Mouse (Mus musculus) embryonic facial prominence, embryonic 13.5 days (tissue): ENCODE measurements around the gene Slc35f3. TPM values are rescaled to one million over a fixed set of nuclear protein-coding genes. Genes with fewer than 3 reads are reported as not detected.
"Not testable (repeated sequence)": the region's sequence is repeated elsewhere in the genome, so short reads cannot be mapped to it uniquely, and the experiment has no call there.

Experiments used
- ATAC-seq: fragments of 200-750 bp; cut with Nextera tagmentation; 2 replicates; pipeline ENCODE4 v1.8.0; 2017; ENCODE audit warnings: low read depth; ENCODE audit not compliant: insufficient number of reproducible peaks, insufficient read depth, low FRiP score, low TSS enrichment
- H3K27ac ChIP-seq: fragments of 300-500 bp; sonication (generic); 2 replicates; pipeline ENCODE4 v1.5.1; 2015; ENCODE audit warnings: moderate library complexity, mild to moderate bottlenecking, inconsistent platforms
- H3K27me3 ChIP-seq: fragments of 300-500 bp; sonication (generic); 2 replicates; pipeline ENCODE4 v1.6.1; 2015; ENCODE audit warnings: mild to moderate bottlenecking, inconsistent platforms
- H3K36me3 ChIP-seq: fragments of 300-500 bp; sonication (generic); 2 replicates; pipeline ENCODE4 v1.6.1; 2015; ENCODE audit warnings: mild to moderate bottlenecking, inconsistent platforms
- H3K4me1 ChIP-seq: fragments of 300-500 bp; sonication (generic); 2 replicates; pipeline ENCODE4 v1.6.1; 2015; ENCODE audit warnings: inconsistent platforms
- H3K4me2 ChIP-seq: fragments of 300-500 bp; sonication (generic); 2 replicates; pipeline ENCODE4 v1.6.1; 2015; ENCODE audit warnings: moderate library complexity, mild to moderate bottlenecking, inconsistent platforms
- H3K4me3 ChIP-seq: fragments of 300-500 bp; sonication (generic); 2 replicates; pipeline ENCODE4 v1.5.1; 2015; ENCODE audit warnings: mild to moderate bottlenecking, inconsistent platforms
- H3K9ac ChIP-seq: fragments of 300-500 bp; sonication (generic); 2 replicates; pipeline ENCODE4 v1.6.1; 2015; ENCODE audit warnings: mild to moderate bottlenecking, inconsistent platforms
- H3K9me3 ChIP-seq: fragments of 300-500 bp; sonication (generic); 2 replicates; pipeline ENCODE4 v1.6.1; 2016; ENCODE audit warnings: inconsistent platforms
- WGBS: fragments of 180-500 bp; shearing (Covaris S2); methylation state at CpG from one replicate; pipeline ENCODE4 v1.1.7; 2015; ENCODE audit warnings: mixed read lengths; 5-methylcytosine and 5-hydroxymethylcytosine counted together
- polyA plus RNA-seq: library from polyadenylated mRNA; unstranded; fragments of >200 nt; fragmentation: Nextera tagmentation; extraction: Ambion mirVana; gene quantifications from 2 replicates; pipeline ENCODE4 v1.2.1, GENCODE M21; 2015

Gene Slc35f3
- polyA plus RNA-seq, 1 experiment from 2014 or later = 0.28 TPM

GRCm38 (mm10) chr8:126371871-126372270 is 73.5 kb downstream of the Slc35f3 start:
- Histone ChIP-seq H3K4me1 (no peaks in the 10 kb centered on the region), H3K27ac (no peak overlapping the region), H3K27me3 (no peaks in the 10 kb centered on the region), H3K4me2 (no peak overlapping the region), H3K9ac (no peak overlapping the region), H3K4me3 (no peak overlapping the region), H3K9me3 (no peaks in the 10 kb centered on the region), H3K36me3 (no peaks in the 10 kb centered on the region)
- ATAC-seq = no peak
- WGBS = 87% methylated on average over 3 of the region's 3 CpGs

- H3K9ac ChIP-seq = no peak overlapping the region
- H3K4me2 ChIP-seq = no peak overlapping the region
- no peak overlapping the region for H3K4me3 ChIP-seq
- no peaks in the 10 kb centered on the region for H3K36me3 ChIP-seq
- no peak for ATAC-seq
- H3K4me1 ChIP-seq = no peaks in the 10 kb centered on the region
- 84% methylated on average over 6 of the region's 6 CpGs for WGBS
- no peaks in the 10 kb centered on the region for H3K9me3 ChIP-seq
- no peak overlapping the region for H3K27ac ChIP-seq
- no peaks in the 10 kb centered on the region for H3K27me3 ChIP-seq
Observed at GRCm38 (mm10) chr8:126379580-126379979, 81.2 kb downstream of the Slc35f3 start.

DNA sequence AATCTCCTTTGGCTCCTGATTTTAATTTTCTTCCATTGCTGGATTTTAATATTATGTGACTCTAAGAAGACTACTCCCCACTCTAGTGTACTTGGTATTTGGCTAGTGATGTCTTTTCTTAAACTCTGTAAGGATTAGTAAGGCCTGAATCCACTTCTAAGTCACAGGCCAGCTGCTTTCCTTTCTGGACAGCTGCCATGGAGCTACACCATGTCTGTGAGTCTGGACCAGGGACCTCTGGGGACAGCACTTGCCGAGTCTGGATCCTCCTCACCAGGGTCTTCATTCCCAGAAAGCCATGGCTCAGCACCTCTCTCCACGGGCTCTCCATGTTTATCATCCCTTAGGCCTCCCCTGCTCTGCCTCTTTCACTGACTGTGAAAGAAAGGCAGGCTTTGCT is 81.8 kb downstream of the Slc35f3 start:
- Histone ChIP-seq H3K27ac (no peak overlapping the region), H3K4me1 (no peaks in the 10 kb centered on the region), H3K4me2 (no peak overlapping the region), H3K27me3 (no peaks in the 10 kb centered on the region), H3K36me3 (no peaks in the 10 kb centered on the region), H3K9me3 (no peaks in the 10 kb centered on the region), H3K9ac (no peak overlapping the region), H3K4me3 (no peak overlapping the region)
- 57% methylated on average over 2 of the region's 2 CpGs for WGBS
- no peak for ATAC-seq

GRCm38 (mm10) chr8:126381299-126381698 is 82.9 kb downstream of the Slc35f3 start:
- Histone ChIP-seq H3K4me3 (no peak overlapping the region), H3K27ac (no peak overlapping the region), H3K4me2 (no peak overlapping the region), H3K27me3 (no peaks in the 10 kb centered on the region), H3K9me3 (no peaks in the 10 kb centered on the region), H3K4me1 (no peaks in the 10 kb centered on the region), H3K36me3 (no peaks in the 10 kb centered on the region), H3K9ac (no peak overlapping the region)
- no peak for ATAC-seq
- WGBS = 84% methylated on average over 7 of the region's 7 CpGs

DNA sequence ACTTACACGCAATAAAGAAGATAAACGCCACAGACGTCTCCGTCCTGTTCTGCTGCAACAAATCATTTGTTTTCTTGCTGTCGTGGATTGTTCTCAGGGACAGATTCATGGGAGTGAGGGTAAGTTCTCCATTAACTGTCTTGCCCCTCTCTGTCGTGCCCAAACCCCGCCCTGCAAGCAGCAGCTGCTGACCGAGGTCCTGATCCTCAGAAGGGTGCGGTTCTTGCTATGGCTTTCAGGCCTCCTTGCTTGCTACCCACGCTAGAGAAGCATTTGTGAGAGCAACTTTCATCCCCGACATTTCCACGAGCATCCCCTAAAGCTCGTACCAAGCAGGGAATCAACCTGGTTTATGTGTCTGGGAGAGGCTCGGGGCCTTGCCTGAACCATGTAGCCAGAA is 83.9 kb downstream of the Slc35f3 start:
- no peak overlapping the region for H3K4me2 ChIP-seq
- no peaks in the 10 kb centered on the region for H3K9me3 ChIP-seq
- no peaks in the 10 kb centered on the region for H3K36me3 ChIP-seq
- no peaks in the 10 kb centered on the region for H3K4me1 ChIP-seq
- H3K27me3 ChIP-seq = no peaks in the 10 kb centered on the region
- ATAC-seq = no peak
- 38% methylated on average over 14 of the region's 14 CpGs for WGBS
- no peak overlapping the region for H3K9ac ChIP-seq
- H3K4me3 ChIP-seq = no peak overlapping the region
- no peak overlapping the region for H3K27ac ChIP-seq

DNA sequence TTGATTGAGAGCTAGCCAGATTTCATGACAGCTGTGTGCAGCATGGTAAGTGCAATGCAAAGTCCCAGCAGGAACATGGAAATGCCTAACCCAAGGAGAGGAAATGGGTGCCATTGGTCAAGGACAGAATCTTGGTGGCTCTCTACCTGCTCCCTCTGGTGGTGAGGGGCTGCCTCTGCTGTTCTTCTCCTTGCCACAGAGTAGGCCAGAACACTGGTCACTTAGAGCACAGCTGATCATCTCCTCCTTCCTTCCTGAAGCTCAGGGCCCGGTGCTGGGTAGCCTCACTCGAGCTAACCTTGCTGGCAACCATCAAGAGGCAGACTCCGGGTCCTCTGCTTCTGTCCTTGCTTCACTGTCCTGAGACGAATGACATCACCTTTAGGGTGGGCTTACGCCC is 84.4 kb downstream of the Slc35f3 start:
- Histone ChIP-seq H3K36me3 (no peaks in the 10 kb centered on the region), H3K4me3 (no peak overlapping the region), H3K4me2 (no peak overlapping the region), H3K9me3 (no peaks in the 10 kb centered on the region), H3K4me1 (no peaks in the 10 kb centered on the region), H3K27ac (no peak overlapping the region), H3K27me3 (no peaks in the 10 kb centered on the region), H3K9ac (no peak overlapping the region)
- ATAC-seq = no peak
- WGBS = 64% methylated on average over 5 of the region's 5 CpGs

DNA sequence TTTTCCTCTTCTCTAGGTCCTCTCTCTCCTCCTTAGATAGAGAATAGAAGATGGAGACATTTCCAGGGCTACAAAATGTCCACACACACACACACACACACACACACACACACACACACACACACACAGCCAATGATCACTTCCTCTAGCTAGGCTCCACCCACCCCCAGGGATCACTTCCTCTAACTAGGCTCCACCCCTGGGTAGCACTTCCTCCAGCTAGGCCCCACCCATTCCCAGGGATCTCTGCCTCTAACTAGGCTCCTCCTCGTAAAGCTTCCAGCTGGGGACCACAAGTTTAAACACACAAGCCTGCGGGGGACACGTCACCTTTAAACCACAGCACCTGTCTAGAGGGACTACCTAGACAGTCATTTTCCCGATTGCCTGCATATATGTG is 89.2 kb downstream of the Slc35f3 start:
- no peak overlapping the region for H3K9ac ChIP-seq
- no peaks in the 10 kb centered on the region for H3K9me3 ChIP-seq
- no peaks in the 10 kb centered on the region for H3K27me3 ChIP-seq
- 86% methylated on average over 4 of the region's 4 CpGs for WGBS
- H3K36me3 ChIP-seq = no peaks in the 10 kb centered on the region
- H3K27ac ChIP-seq = no peak overlapping the region
- H3K4me1 ChIP-seq = 0 out of 2 replicates have a peak, but pooled peaks cover 6% of the 10 kb centered on the region
- H3K4me2 ChIP-seq = no peak overlapping the region
- no peak for ATAC-seq
- no peak overlapping the region for H3K4me3 ChIP-seq

GRCm38 (mm10) chr8:126391541-126391940 is 93.2 kb downstream of the Slc35f3 start:
- 54% methylated on average over 2 of the region's 2 CpGs for WGBS
- Histone ChIP-seq H3K27ac (no peak overlapping the region; the same call in 1 of the 2 replicates), H3K27me3 (no peaks in the 10 kb centered on the region), H3K36me3 (no peaks in the 10 kb centered on the region), H3K4me1 (0 out of 2 replicates have a peak, but pooled peaks cover 6% of the 10 kb centered on the region), H3K9me3 (no peaks in the 10 kb centered on the region), H3K9ac (no peak overlapping the region), H3K4me2 (no peak overlapping the region), H3K4me3 (no peak overlapping the region)
- no peak for ATAC-seq

DNA sequence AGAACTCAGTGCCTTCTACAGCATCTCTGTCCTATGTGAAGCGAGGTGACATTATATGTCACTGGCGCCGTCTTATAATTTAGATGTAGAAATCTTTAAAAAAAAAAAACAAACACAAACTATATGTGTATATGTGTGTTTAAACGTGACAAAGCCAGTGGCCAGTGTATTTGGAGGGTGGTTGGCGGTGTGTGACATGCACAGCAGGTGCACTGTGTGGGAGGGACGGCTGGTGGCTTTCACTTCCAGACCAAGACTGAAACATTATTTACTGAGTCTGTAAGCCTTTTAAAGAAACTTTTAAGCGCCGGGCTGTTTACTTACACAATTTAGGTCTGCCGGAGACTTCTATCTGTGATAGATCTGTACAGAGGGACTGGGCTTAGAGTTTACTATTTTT is 97.0 kb downstream of the Slc35f3 start:
- Histone ChIP-seq H3K27ac (no peak overlapping the region), H3K4me2 (no peak overlapping the region), H3K9ac (no peak overlapping the region), H3K4me3 (no peak overlapping the region), H3K9me3 (no peaks in the 10 kb centered on the region), H3K36me3 (no peaks in the 10 kb centered on the region), H3K4me1 (0 out of 2 replicates have a peak, but pooled peaks cover 6% of the 10 kb centered on the region), H3K27me3 (no peaks in the 10 kb centered on the region)
- ATAC-seq = no peak
- 82% methylated on average over 9 of the region's 9 CpGs for WGBS

GRCm38 (mm10) chr8:126395917-126396316 is 97.6 kb downstream of the Slc35f3 start:
- H3K4me3 ChIP-seq = no peak overlapping the region
- H3K4me2 ChIP-seq = no peak overlapping the region
- no peaks in the 10 kb centered on the region for H3K36me3 ChIP-seq
- H3K27me3 ChIP-seq = no peaks in the 10 kb centered on the region
- no peak overlapping the region for H3K9ac ChIP-seq
- H3K4me1 ChIP-seq = 0 out of 2 replicates have a peak, but pooled peaks cover 6% of the 10 kb centered on the region
- 78% methylated on average over 5 of the region's 5 CpGs for WGBS
- H3K27ac ChIP-seq = no peak overlapping the region
- ATAC-seq = no peak
- no peaks in the 10 kb centered on the region for H3K9me3 ChIP-seq

DNA sequence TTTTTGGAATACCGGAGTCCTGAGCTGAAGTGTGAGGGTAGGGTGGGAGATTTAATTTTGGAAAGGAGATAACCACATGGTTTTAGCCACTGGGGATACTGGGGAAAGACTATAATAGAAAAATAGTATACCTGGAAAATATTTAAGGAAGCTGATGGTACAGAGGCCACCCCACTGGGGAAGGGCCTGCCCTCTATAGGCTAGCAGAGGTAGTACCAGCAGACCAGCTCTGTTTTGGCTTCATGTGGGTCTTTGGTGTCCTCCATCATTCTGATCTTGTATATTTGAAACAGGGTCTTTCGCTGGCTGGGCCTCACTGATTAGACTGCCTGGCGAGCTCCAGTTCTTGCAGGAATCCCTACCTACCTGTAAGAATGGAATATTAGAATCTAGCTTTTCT is 100.0 kb downstream of the Slc35f3 start:
- Histone ChIP-seq H3K4me1 (no peaks in the 10 kb centered on the region), H3K36me3 (no peaks in the 10 kb centered on the region), H3K4me3 (no peak overlapping the region), H3K4me2 (no peak overlapping the region), H3K27ac (no peak overlapping the region), H3K9ac (no peak overlapping the region), H3K27me3 (no peaks in the 10 kb centered on the region), H3K9me3 (no peaks in the 10 kb centered on the region)
- 85% methylated on average over 3 of the region's 3 CpGs for WGBS
- ATAC-seq = no peak

DNA sequence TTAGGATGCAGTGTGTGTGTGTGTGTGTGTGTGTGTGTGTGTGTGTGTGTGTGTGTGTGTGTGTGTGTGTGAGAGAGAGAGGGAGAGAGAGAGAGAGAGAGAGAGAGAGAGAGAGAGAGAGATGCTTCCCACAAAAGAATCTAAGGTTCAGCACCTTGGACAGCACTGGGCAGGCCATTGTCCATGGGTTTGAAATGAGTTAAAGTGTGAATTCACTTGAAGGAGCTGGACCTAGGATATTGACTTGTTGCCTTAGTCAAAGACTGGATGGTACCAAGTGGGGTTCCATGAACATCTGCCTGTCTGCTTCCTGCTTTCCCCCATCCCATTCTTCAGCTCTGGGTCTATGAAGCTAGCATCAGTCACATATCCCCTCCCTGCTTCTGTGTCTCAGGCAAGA is 106.2 kb downstream of the Slc35f3 start:
- H3K36me3 ChIP-seq, H3K4me3 ChIP-seq, H3K4me1 ChIP-seq, H3K27me3 ChIP-seq, H3K27ac ChIP-seq, H3K9ac ChIP-seq, H3K9me3 ChIP-seq, ATAC-seq, H3K4me2 ChIP-seq: not testable (repeated sequence)

- Histone ChIP-seq H3K4me2 (no peak overlapping the region), H3K27me3 (no peaks in the 10 kb centered on the region), H3K4me1 (no peaks in the 10 kb centered on the region), H3K4me3 (no peak overlapping the region), H3K9me3 (no peaks in the 10 kb centered on the region), H3K27ac (no peak overlapping the region), H3K9ac (no peak overlapping the region), H3K36me3 (no peaks in the 10 kb centered on the region)
- 77% methylated on average over 4 of the region's 4 CpGs for WGBS
- no peak for ATAC-seq
Observed at GRCm38 (mm10) chr8:126405030-126405429, 106.7 kb downstream of the Slc35f3 start.
